Mouse (Mus musculus): ENCODE data around the gene Alg14. TPM values are rescaled to one million over a fixed set of nuclear protein-coding genes. Genes with fewer than 3 reads are reported as not detected.

Alg14 gene
- polyA plus RNA-seq, 1 experiment = 8.9 TPM

- Histone ChIP-seq H3K4me1 (no peaks in the 10 kb centered on the region; the same call in 1 of the 2 replicates), H3K27me3 (replicated peaks) (peaks cover 5% of the 10 kb centered on the region), H3K4me3 (replicated peaks) (no peak overlapping the region), H3K36me3 (replicated peaks; ENCODE audit: low read length) (no peaks in the 10 kb centered on the region), H3K9me3 (no peaks in the 10 kb centered on the region)
- no peak for TF ChIP-seq FLI1 (IDR thresholded peaks at IDR 0.05; ENCODE audit: low read length)
Observed at GRCm38 (mm10) chr3:121389860-121390530, 98.4 kb downstream of the Alg14 start.

GRCm38 (mm10) chr3:121390724-121391123 lies 99.2 kb downstream of the Alg14 start:
- H3K4me1 ChIP-seq = no peaks in the 10 kb centered on the region; the same call in 1 of the 2 replicates

GRCm38 (mm10) chr3:121395588-121396295 lies 104.2 kb downstream of the Alg14 start:
- Histone ChIP-seq H3K36me3 (replicated peaks; ENCODE audit: low read length) (no peaks in the 10 kb centered on the region), H3K4me1 (no peaks in the 10 kb centered on the region; the same call in 1 of the 2 replicates), H3K4me3 (replicated peaks) (no peak overlapping the region), H3K9me3 (peaks cover 7% of the 10 kb centered on the region; the same call in 1 of the 2 replicates), H3K27me3 (replicated peaks) (peaks cover 7% of the 10 kb centered on the region)
- TF ChIP-seq FLI1 (IDR thresholded peaks at IDR 0.05; ENCODE audit: low read length) (no peak), GATA1 (IDR thresholded peaks at IDR 0.05; ENCODE audit: borderline replicate concordance, low read length) (no peak)

More at GRCm38 (mm10) chr3:121390724-121391123, 99.2 kb downstream of the Alg14 start:
- no peak overlapping the region for H3K4me3 ChIP-seq (replicated peaks)
- no peaks in the 10 kb centered on the region for H3K36me3 ChIP-seq (replicated peaks; ENCODE audit: low read length)
- H3K9me3 ChIP-seq = no peaks in the 10 kb centered on the region
- H3K27me3 ChIP-seq (replicated peaks) = peaks cover 4% of the 10 kb centered on the region
- TF ChIP-seq FLI1 (IDR thresholded peaks at IDR 0.05; ENCODE audit: low read length) = no peak
- no peak for TF ChIP-seq GATA1 (IDR thresholded peaks at IDR 0.05; ENCODE audit: borderline replicate concordance, low read length)

- H3K9me3 ChIP-seq = peaks cover 7% of the 10 kb centered on the region; the same call in 1 of the 2 replicates
- peaks cover 7% of the 10 kb centered on the region for H3K27me3 ChIP-seq (replicated peaks)
- TF ChIP-seq GATA1 (IDR thresholded peaks at IDR 0.05; ENCODE audit: borderline replicate concordance, low read length) = no peak
- TF ChIP-seq FLI1 (IDR thresholded peaks at IDR 0.05; ENCODE audit: low read length) = no peak
- H3K36me3 ChIP-seq (replicated peaks; ENCODE audit: low read length) = no peaks in the 10 kb centered on the region
- no peak overlapping the region for H3K4me3 ChIP-seq (replicated peaks)
- peaks cover 7% of the 10 kb centered on the region for H3K4me1 ChIP-seq
Observed at GRCm38 (mm10) chr3:121396561-121396960, 105.0 kb downstream of the Alg14 start.

- Histone ChIP-seq H3K4me1 (peaks cover 11% of the 10 kb centered on the region), H3K27me3 (replicated peaks) (peaks cover 7% of the 10 kb centered on the region), H3K9me3 (peaks cover 7% of the 10 kb centered on the region; the same call in 1 of the 2 replicates), H3K36me3 (replicated peaks; ENCODE audit: low read length) (no peaks in the 10 kb centered on the region), H3K4me3 (replicated peaks) (no peak overlapping the region)
- no peak for TF ChIP-seq FLI1 (IDR thresholded peaks at IDR 0.05; ENCODE audit: low read length)
- no peak for TF ChIP-seq GATA1 (IDR thresholded peaks at IDR 0.05; ENCODE audit: borderline replicate concordance, low read length)
Observed at GRCm38 (mm10) chr3:121397007-121397406, 105.4 kb downstream of the Alg14 start.

GRCm38 (mm10) chr3:121401384-121401783 lies 109.8 kb downstream of the Alg14 start:
- H3K36me3 ChIP-seq (replicated peaks; ENCODE audit: low read length) = no peaks in the 10 kb centered on the region
- H3K4me3 ChIP-seq (replicated peaks) = no peak overlapping the region
- H3K27me3 ChIP-seq (replicated peaks) = peaks cover 2% of the 10 kb centered on the region
- H3K4me1 ChIP-seq = peaks cover 29% of the 10 kb centered on the region
- TF ChIP-seq FLI1 (IDR thresholded peaks at IDR 0.05; ENCODE audit: low read length) = no peak
- TF ChIP-seq GATA1 (IDR thresholded peaks at IDR 0.05; ENCODE audit: borderline replicate concordance, low read length) = no peak
- H3K9me3 ChIP-seq = peaks cover 7% of the 10 kb centered on the region; the same call in 1 of the 2 replicates

- Histone ChIP-seq H3K9me3 (peaks cover 7% of the 10 kb centered on the region; the same call in 1 of the 2 replicates), H3K4me1 (peaks cover 29% of the 10 kb centered on the region), H3K36me3 (replicated peaks; ENCODE audit: low read length) (no peaks in the 10 kb centered on the region), H3K4me3 (replicated peaks) (peak overlapping the region; percentile 9), H3K27me3 (replicated peaks) (peaks cover 2% of the 10 kb centered on the region)
- TF ChIP-seq FLI1 (IDR thresholded peaks at IDR 0.05; ENCODE audit: low read length) (no peak), GATA1 (IDR thresholded peaks at IDR 0.05; ENCODE audit: borderline replicate concordance, low read length) (no peak)
Observed at GRCm38 (mm10) chr3:121402096-121402495, 110.5 kb downstream of the Alg14 start.

GRCm38 (mm10) chr3:121403449-121403848 lies 111.9 kb downstream of the Alg14 start:
- peaks cover 7% of the 10 kb centered on the region; the same call in 1 of the 2 replicates for H3K9me3 ChIP-seq
- H3K27me3 ChIP-seq (replicated peaks) = peaks cover 2% of the 10 kb centered on the region
- no peaks in the 10 kb centered on the region for H3K36me3 ChIP-seq (replicated peaks; ENCODE audit: low read length)
- TF ChIP-seq FLI1 (IDR thresholded peaks at IDR 0.05; ENCODE audit: low read length) = no peak
- TF ChIP-seq GATA1 (IDR thresholded peaks at IDR 0.05; ENCODE audit: borderline replicate concordance, low read length) = no peak
- H3K4me1 ChIP-seq = peaks cover 29% of the 10 kb centered on the region
- no peak overlapping the region for H3K4me3 ChIP-seq (replicated peaks)

- TF ChIP-seq FLI1 (IDR thresholded peaks at IDR 0.05; ENCODE audit: low read length) = no peak
- no peak for TF ChIP-seq GATA1 (IDR thresholded peaks at IDR 0.05; ENCODE audit: borderline replicate concordance, low read length)
- peaks cover 8% of the 10 kb centered on the region for H3K27me3 ChIP-seq (replicated peaks)
- no peak overlapping the region for H3K4me3 ChIP-seq (replicated peaks)
- no peaks in the 10 kb centered on the region for H3K36me3 ChIP-seq (replicated peaks; ENCODE audit: low read length)
- no peaks in the 10 kb centered on the region for H3K9me3 ChIP-seq
- peaks cover 29% of the 10 kb centered on the region for H3K4me1 ChIP-seq
Observed at GRCm38 (mm10) chr3:121405101-121405500, 113.5 kb downstream of the Alg14 start.

GRCm38 (mm10) chr3:121407417-121407816 lies 115.8 kb downstream of the Alg14 start:
- peaks cover 14% of the 10 kb centered on the region for H3K4me1 ChIP-seq
- no peak overlapping the region for H3K4me3 ChIP-seq (replicated peaks)
- TF ChIP-seq GATA1 (IDR thresholded peaks at IDR 0.05; ENCODE audit: borderline replicate concordance, low read length) (no peak), FLI1 (IDR thresholded peaks at IDR 0.05; ENCODE audit: low read length) (no peak)
- H3K27me3 ChIP-seq (replicated peaks) = peaks cover 11% of the 10 kb centered on the region
- no peaks in the 10 kb centered on the region for H3K36me3 ChIP-seq (replicated peaks; ENCODE audit: low read length)
- H3K9me3 ChIP-seq = no peaks in the 10 kb centered on the region

All from megakaryocyte, embryonic 14.5 days (primary cell).